In the genomic region with DNA sequence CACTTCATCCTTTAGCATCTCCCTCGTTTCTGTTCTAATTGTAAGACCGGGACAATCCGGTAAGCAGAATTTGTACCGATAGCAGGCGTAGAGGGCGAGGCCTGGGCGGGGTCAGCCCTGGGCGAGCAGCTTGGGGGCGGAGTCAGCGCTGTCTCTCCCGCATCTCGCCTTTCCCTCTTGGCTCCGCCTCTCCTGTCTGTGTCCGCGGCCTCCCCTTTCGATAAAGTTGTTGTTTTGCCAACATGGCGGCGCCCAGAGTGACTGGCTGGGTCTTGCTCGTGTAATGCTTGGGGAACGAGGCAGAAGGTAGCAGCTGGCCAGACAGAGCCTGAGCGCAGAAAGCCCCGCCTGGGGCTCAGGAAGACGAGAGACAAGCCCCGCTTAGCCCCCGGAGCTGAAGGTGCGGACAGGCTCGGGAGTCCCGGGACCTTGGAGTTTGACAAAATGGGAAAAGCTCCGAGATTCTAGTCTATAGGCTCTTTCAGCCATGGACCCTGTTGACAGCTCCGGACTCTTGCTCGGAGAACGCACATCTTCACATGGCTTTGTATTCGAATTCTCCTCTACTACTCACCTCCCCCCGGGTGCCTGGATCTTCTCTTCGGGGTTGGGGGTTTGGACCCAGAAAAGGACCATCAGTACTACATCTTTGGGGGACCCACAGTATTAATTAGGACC, we compare ENCODE assay signal across 8 mouse cellular contexts. TPM values are rescaled to one million over a fixed set of nuclear protein-coding genes. Genes with fewer than 3 reads are reported as not detected.
DNase-seq lines count a peak whose midpoint lies in the region; ATAC-seq and TF ChIP-seq lines count a peak whose summit lies in the region.

Lars2 (plus strand) TSS at position 220 of the 678 bp plus-strand sequence.

- H3K27me3 ChIP-seq in MEL (ENCODE audit: control insufficient read depth in 1 of 2, insufficient read depth in 2 of 2, low read length in 2 of 2) = peaks cover 0 to 16% of the 10 kb centered on the region in 2 experiments; a peak in 2 of 4 replicates
- H3K27me3 ChIP-seq in cerebellum, adult 2 months (ENCODE audit: control insufficient read depth, insufficient read depth, low read length) = no peaks in the 10 kb centered on the region
- H3K27me3 ChIP-seq in forebrain, postnatal 0 days (ENCODE audit: insufficient read depth, low read length) = no peaks in the 10 kb centered on the region
- no peaks in the 10 kb centered on the region for H3K27me3 ChIP-seq in lung, embryonic 15.5 days

- WGBS in cerebellum, adult 2 months = under 1% methylated on average over 35 of the region's 35 CpGs
- under 1% methylated on average over 35 of the region's 35 CpGs for WGBS in forebrain, postnatal 0 days
- WGBS in lung, embryonic 15.5 days = under 1% methylated on average over 35 of the region's 35 CpGs

- H3K27ac ChIP-seq in MEL (ENCODE audit: control insufficient read depth, low read depth, low read length) = peak within 1 kb of the TSS; percentile 91
- H3K27ac ChIP-seq in cerebellum, adult 2 months (ENCODE audit: insufficient read depth, low read length) = peak within 1 kb of the TSS; percentile 36
- peak within 1 kb of the TSS; percentile 88 for H3K27ac ChIP-seq in forebrain, postnatal 0 days (ENCODE audit: low read depth, low read length)
- peak within 1 kb of the TSS; percentile 90 for H3K27ac ChIP-seq in lung, embryonic 15.5 days

- TF ChIP-seq CTCF in MEL (IDR thresholded peaks at IDR 0.05 in 2 of 3, conservative IDR thresholded peaks at IDR 0.05 in 1 of 3; ENCODE audit: control insufficient read depth in 1 of 3, insufficient read depth in 1 of 3, low read depth in 2 of 3, low read length in 3 of 3, poor library complexity in 1 of 3, severe bottlenecking in 1 of 3) = no peak
- TF ChIP-seq CTCF in cerebellum, adult 2 months (IDR thresholded peaks at IDR 0.05; ENCODE audit: borderline replicate concordance, insufficient read depth, low read depth, low read length) = no peak
- TF ChIP-seq CTCF in forebrain, postnatal 0 days (IDR thresholded peaks at IDR 0.05; ENCODE audit: low read depth) = no peak

- peak within 1 kb of the TSS; percentile 100 for H3K9ac ChIP-seq in MEL (ENCODE audit: control insufficient read depth, low read depth, low read length, poor library complexity, severe bottlenecking)
- H3K9ac ChIP-seq in forebrain, postnatal 0 days = peak within 1 kb of the TSS; percentile 66
- H3K9ac ChIP-seq in lung, embryonic 15.5 days = peak within 1 kb of the TSS; percentile 77

- TF ChIP-seq RAD21 in MEL (IDR thresholded peaks at IDR 0.05; ENCODE audit: low read depth, low read length) = no peak

- peaks cover 0 to 10% of the 10 kb centered on the region in 2 experiments; a peak in 2 of 4 replicates for H3K36me3 ChIP-seq in MEL (ENCODE audit: control insufficient read depth in 1 of 2, insufficient read depth in 2 of 2, low read length in 2 of 2)
- H3K36me3 ChIP-seq in forebrain, postnatal 0 days (ENCODE audit: insufficient read depth) = 0 out of 2 replicates have a peak, but pooled peaks cover 2% of the 10 kb centered on the region
- H3K36me3 ChIP-seq in lung, embryonic 15.5 days = no peaks in the 10 kb centered on the region

- peak; percentile 99 for ATAC-seq in forebrain, postnatal 0 days
- peak; percentile 98 for ATAC-seq in lung, embryonic 15.5 days (ENCODE audit: borderline replicate concordance, extremely low read depth, low FRiP score, low TSS enrichment)

- peak in 1 of 2 experiments; percentile 49; a peak in 1 of 4 replicates for TF ChIP-seq EP300 in MEL (IDR thresholded peaks at IDR 0.05; ENCODE audit: low read depth in 1 of 2, low read length in 2 of 2)

- TF ChIP-seq POLR2A in MEL (IDR thresholded peaks at IDR 0.05; ENCODE audit: control insufficient read depth in 1 of 2, insufficient read depth in 1 of 2, low read depth in 1 of 2, low read length in 2 of 2, poor library complexity in 1 of 2) = peak; percentile 74 to 77
- TF ChIP-seq POLR2A in cerebellum, adult 2 months (IDR thresholded peaks at IDR 0.05; ENCODE audit: borderline replicate concordance, insufficient read depth, low read length) = peak; percentile 52; the same call in 1 of the 2 replicates

- peak within 1 kb of the TSS; percentile 78 for H3K4me2 ChIP-seq in forebrain, postnatal 0 days (ENCODE audit: low read depth)
- peak within 1 kb of the TSS; percentile 70 for H3K4me2 ChIP-seq in lung, embryonic 15.5 days

- H3K4me3 ChIP-seq in MEL (ENCODE audit: control insufficient read depth in 1 of 2, insufficient read depth in 1 of 2, low read depth in 2 of 2, low read length in 2 of 2) = peak within 1 kb of the TSS; percentile 89 to 99
- peak within 1 kb of the TSS; percentile 90 for H3K4me3 ChIP-seq in cerebellum, adult 2 months (replicated peaks; ENCODE audit: insufficient read depth, low read depth, low read length)
- H3K4me3 ChIP-seq in forebrain, postnatal 0 days (ENCODE audit: low read depth, low read length) = peak within 1 kb of the TSS; percentile 69
- peak within 1 kb of the TSS; percentile 86 for H3K4me3 ChIP-seq in lung, embryonic 15.5 days

- peaks cover 11% of the 10 kb centered on the region for H3K79me2 ChIP-seq in MEL (ENCODE audit: control insufficient read depth, insufficient read depth, low read length, poor library complexity)

- no peaks in the 10 kb centered on the region for H3K9me3 ChIP-seq in MEL (replicated peaks; ENCODE audit: insufficient read depth, low read length)
- no peaks in the 10 kb centered on the region for H3K9me3 ChIP-seq in forebrain, postnatal 0 days (ENCODE audit: low read length)
- H3K9me3 ChIP-seq in lung, embryonic 15.5 days = no peaks in the 10 kb centered on the region

- H3K4me1 ChIP-seq in MEL (ENCODE audit: control insufficient read depth in 1 of 2, insufficient read depth in 2 of 2, low read length in 2 of 2) = peaks cover 0 to 8% of the 10 kb centered on the region in 2 experiments; a peak in 2 of 4 replicates
- no peaks in the 10 kb centered on the region for H3K4me1 ChIP-seq in cerebellum, adult 2 months (ENCODE audit: control insufficient read depth, insufficient read depth, low read length)
- peaks cover 9% of the 10 kb centered on the region for H3K4me1 ChIP-seq in forebrain, postnatal 0 days (ENCODE audit: insufficient read depth)
- H3K4me1 ChIP-seq in lung, embryonic 15.5 days = peaks cover 10% of the 10 kb centered on the region; the same call in 1 of the 2 replicates

- peak; percentile 96 for DNase-seq in MEL (ENCODE audit: low read depth, low spot score)
- DNase-seq in cerebellum, adult 2 months = peak; percentile 92 to 94
- peak; percentile 95 for DNase-seq in forebrain, postnatal 0 days
- DNase-seq in heart, postnatal 4 days = peak; percentile 95
- peak; percentile 89 to 92 for DNase-seq in layer of hippocampus, adult 8-10 months (ENCODE audit: low spot score in 2 of 2)
- DNase-seq in ovary, adult 18-20 months (ENCODE audit: low spot score) = peak; percentile 91
- peak; percentile 93 for DNase-seq in thymus, postnatal 0 days (ENCODE audit: low spot score)

TF ChIP-seq in MEL, 35 proteins besides CTCF, POLR2A, EP300 and RAD21 (continues in another document):
- TF ChIP-seq ZNF384 (IDR thresholded peaks at IDR 0.05; ENCODE audit: low read depth, low read length) = peak; percentile 57; the same call in 1 of the 2 replicates
- no peak; the same call in 1 of the 2 replicates for TF ChIP-seq GABPA (IDR thresholded peaks at IDR 0.05; ENCODE audit: low read depth, low read length)
- peak; percentile 85 for TF ChIP-seq MYC (IDR thresholded peaks at IDR 0.05; ENCODE audit: low read depth, low read length)
- TF ChIP-seq SIN3A (IDR thresholded peaks at IDR 0.05; ENCODE audit: low read length) = peak; percentile 99
- TF ChIP-seq TBP (IDR thresholded peaks at IDR 0.05; ENCODE audit: low read depth, low read length) = peak; percentile 76; the same call in 1 of the 2 replicates
- peak; percentile 52; the same call in 1 of the 2 replicates for TF ChIP-seq KAT2A (conservative IDR thresholded peaks at IDR 0.05; ENCODE audit: low read depth, low read length)
- peak; percentile 94 for TF ChIP-seq HCFC1 (IDR thresholded peaks at IDR 0.05; ENCODE audit: low read depth, low read length)
- TF ChIP-seq MEF2A (IDR thresholded peaks at IDR 0.05; ENCODE audit: extremely low read depth, insufficient replicate concordance, low read depth, low read length, poor library complexity, severe bottlenecking) = no peak
- TF ChIP-seq ELF1 (IDR thresholded peaks at IDR 0.05; ENCODE audit: low read depth, low read length) = peak; percentile 69
- TF ChIP-seq RCOR1 (IDR thresholded peaks at IDR 0.05; ENCODE audit: low read depth, low read length) = no peak
- peak; percentile 40; the same call in 1 of the 2 replicates for TF ChIP-seq NRF1 (IDR thresholded peaks at IDR 0.05; ENCODE audit: insufficient read depth, low read depth, low read length, poor library complexity, severe bottlenecking)
- TF ChIP-seq MXI1 (IDR thresholded peaks at IDR 0.05; ENCODE audit: low read depth, low read length) = peak; percentile 99
- TF ChIP-seq MAZ (IDR thresholded peaks at IDR 0.05; ENCODE audit: low read depth, low read length) = peak; percentile 80; the same call in 1 of the 2 replicates
- TF ChIP-seq UBTF (IDR thresholded peaks at IDR 0.05; ENCODE audit: borderline replicate concordance, insufficient read depth, low read depth, low read length) = no peak
- TF ChIP-seq BHLHE40 (IDR thresholded peaks at IDR 0.05; ENCODE audit: borderline replicate concordance, low read depth, low read length) = no peak
- TF ChIP-seq E2F4 (IDR thresholded peaks at IDR 0.05; ENCODE audit: borderline replicate concordance, low read depth, low read length) = no peak
- TF ChIP-seq POLR2AphosphoS2 (IDR thresholded peaks at IDR 0.05; ENCODE audit: low read length) = peak; percentile 29; the same call in 1 of the 2 replicates
- peak; percentile 77; the same call in 1 of the 2 replicates for TF ChIP-seq CHD1 (IDR thresholded peaks at IDR 0.05; ENCODE audit: low read depth, low read length)
- peak; percentile 82 for TF ChIP-seq MAX (IDR thresholded peaks at IDR 0.05; ENCODE audit: low read length)
- TF ChIP-seq USF2 (IDR thresholded peaks at IDR 0.05; ENCODE audit: borderline replicate concordance in 1 of 2, insufficient read depth in 1 of 2, low read depth in 1 of 2, low read length in 2 of 2) = no peak

RNA-seq across cellular contexts. Expression of gene Lars2, which starts in this region (rescaled TPM):
- total RNA-seq in MEL (2012; rRNA removed) = 10,095 and 12,669 TPM in 2 replicates
- 100 to 1,000 TPM; 634 to 684 TPM for polyA plus RNA-seq in MEL (2012; ENCODE audit: insufficient read depth in 1 of 2, insufficient read length in 2 of 2, low read depth in 1 of 2, low replicate concordance in 2 of 2, missing spikeins in 1 of 2)
- polyA plus RNA-seq in cerebellum, adult 2 months (2012; rRNA removed) = 2,134 and 2,230 TPM in 2 replicates
- 83.3 and 174 TPM in 2 replicates for total RNA-seq in forebrain, postnatal 0 days (2014; rRNA removed)
- 876 and 957 TPM in 2 replicates for polyA plus RNA-seq in forebrain, postnatal 0 days (2015; fragmentation: Nextera tagmentation; extraction: Ambion mirVana)
- total RNA-seq in heart, postnatal 4 days (2021) = 10 to 100 TPM; 50.8 to 52.3 TPM
- 1,000 to 10,000 TPM in 1 of 4 experiments, 100 to 1,000 TPM in 1, 10 to 100 TPM in 2; 42.2 to 1,241 (median 109) TPM for total RNA-seq in layer of hippocampus, adult 8-10 months (2022)
- polyA plus RNA-seq in lung, embryonic 15.5 days (2015; fragmentation: Nextera tagmentation; extraction: Ambion mirVana) = 930 and 989 TPM in 2 replicates
- polyA plus RNA-seq in thymus, postnatal 0 days (2015; fragmentation: Nextera tagmentation; extraction: Ambion mirVana) = 1,551 and 1,799 TPM in 2 replicates

Comparison
In these comparisons a context has a peak if more than half of its experiments do, and no peak if none do; other contexts are left out.
1. Peak in every context shown above with its lines: DNase-seq, ATAC-seq, H3K4me3 ChIP-seq and H3K27ac ChIP-seq.
2. H3K27ac ChIP-seq: peak in every context shown above with its lines; median percentile 91 in MEL; 90 in lung, embryonic 15.5 days; 88 in forebrain, postnatal 0 days; 36 in cerebellum, adult 2 months.